Mouse (Mus musculus) forebrain, embryonic 14.5 days (tissue): ENCODE measurements around the gene Fmn2. TPM values are rescaled to one million over a fixed set of nuclear protein-coding genes. Genes with fewer than 3 reads are reported as not detected.

ENCODE experiments used
- ATAC-seq: fragments of 200-750 bp; cut with Nextera tagmentation; 2 replicates; pipeline ENCODE4 v1.8.0; 2017; ENCODE audit warnings: mild to moderate bottlenecking, moderate library complexity
- DNase-seq: peaks from one replicate; pipeline ENCODE4 v3.0.0-alpha.2; 2015; ENCODE audit warnings: low spot score
- H3K27ac ChIP-seq: fragments of 300-500 bp; sonication (generic); 2 replicates; pipeline ENCODE4 v1.5.1; 2014; ENCODE audit warnings: low read depth, mild to moderate bottlenecking, control low read depth, low read length, moderate library complexity
- H3K27me3 ChIP-seq: fragments of 300-500 bp; sonication (generic); replicated peaks from 2 replicates; pipeline ENCODE4 v1.6.1; 2014; ENCODE audit warnings: low read length, control low read depth, mixed read lengths; ENCODE audit not compliant: control insufficient read depth, insufficient read depth
- H3K36me3 ChIP-seq: fragments of 300-500 bp; sonication (generic); 2 replicates; pipeline ENCODE4 v1.6.1; 2014; ENCODE audit warnings: low read length, control low read depth; ENCODE audit not compliant: control insufficient read depth, insufficient read depth
- H3K4me1 ChIP-seq: fragments of 300-500 bp; sonication (generic); 2 replicates; pipeline ENCODE4 v1.6.1; 2014; ENCODE audit warnings: antibody characterized with exemption, low read length, control low read depth; ENCODE audit not compliant: control insufficient read depth, insufficient read depth
- H3K4me2 ChIP-seq: fragments of 300-500 bp; sonication (generic); 2 replicates; pipeline ENCODE4 v1.6.1; 2014; ENCODE audit warnings: mild to moderate bottlenecking, control low read depth, low read length
- H3K4me3 ChIP-seq: fragments of 300-500 bp; sonication (generic); 2 replicates; pipeline ENCODE4 v1.5.1; 2014; ENCODE audit warnings: low read depth, low read length, control low read depth
- H3K9ac ChIP-seq: fragments of 300-500 bp; sonication (generic); 2 replicates; pipeline ENCODE4 v1.6.1; 2014; ENCODE audit warnings: mild to moderate bottlenecking, low read length, control low read depth, moderate library complexity
- H3K9me3 ChIP-seq: fragments of 300-500 bp; sonication (generic); replicated peaks from 2 replicates; pipeline ENCODE4 v1.6.1; 2016; ENCODE audit warnings: low read length, control low read depth, mixed read lengths; ENCODE audit not compliant: control insufficient read depth
- WGBS: fragments of 180-500 bp; shearing (Covaris S2); extraction: QIAGEN DNeasy Blood & Tissue Kit; methylation state at CpG from one replicate; pipeline ENCODE4 v1.1.7; 2014; 5-methylcytosine and 5-hydroxymethylcytosine counted together
- polyA plus RNA-seq: library from polyadenylated mRNA; unstranded; fragments of >200 nt; fragmentation: Nextera tagmentation; extraction: Ambion mirVana; gene quantifications from 2 replicates; pipeline ENCODE4 v1.2.1, GENCODE M21; 2014

Gene Fmn2
- 5.0 and 6.4 TPM in 2 replicates for polyA plus RNA-seq

DNA sequence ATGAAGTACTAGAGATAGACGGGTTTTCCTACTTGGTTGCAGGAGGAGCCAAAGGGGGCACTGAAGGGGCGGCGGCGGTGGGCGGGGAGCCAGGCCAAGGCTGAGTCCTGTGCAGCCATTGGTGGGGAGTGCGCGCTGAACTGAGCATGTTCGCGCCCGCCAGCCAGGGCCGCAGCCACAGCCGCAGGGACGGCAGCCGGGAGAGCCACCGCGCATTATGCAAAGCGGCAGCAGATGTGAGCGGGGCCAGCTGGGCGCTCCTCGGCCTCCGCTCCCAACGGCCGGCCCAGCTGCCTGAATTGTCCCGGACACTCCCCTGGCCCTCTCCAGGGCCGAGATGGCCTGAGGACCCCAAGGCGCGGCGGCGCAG is at the start of gene Fmn2:
TSS of gene Fmn2 (plus strand) at position 165 of the 370 bp plus-strand sequence.
- DNase-seq, result peak; percentile 90
- Histone ChIP-seq H3K4me3 (peak within 1 kb of the TSS; percentile 83), H3K27me3 (no peaks in the 10 kb centered on the region), H3K27ac (peak within 1 kb of the TSS; percentile 87), H3K4me1 (peaks cover 19% of the 10 kb centered on the region), H3K9me3 (no peaks in the 10 kb centered on the region), H3K9ac (peak within 1 kb of the TSS; percentile 91), H3K36me3 (no peaks in the 10 kb centered on the region), H3K4me2 (peak within 1 kb of the TSS; percentile 97)
- ATAC-seq, result peak; percentile 94
- 0% methylated on average over 29 of the region's 29 CpGs for WGBS

DNA sequence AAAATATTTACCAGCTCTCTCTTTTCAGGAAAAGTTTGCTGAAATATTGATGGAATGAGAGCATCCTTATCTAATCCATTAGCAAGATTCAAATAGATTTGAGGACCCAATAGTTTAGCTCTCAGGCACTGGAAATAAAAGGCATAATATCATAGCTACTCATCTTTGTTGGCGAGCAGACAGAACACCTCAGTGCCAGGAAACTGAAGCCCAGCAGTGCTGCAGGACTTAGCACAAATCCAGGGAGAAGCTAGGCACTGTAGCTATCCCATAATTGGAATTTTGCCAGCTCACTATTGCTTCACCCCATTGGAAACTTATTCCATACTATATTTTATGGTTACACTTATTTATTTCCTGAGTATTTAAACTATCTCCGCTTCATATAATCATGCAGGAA is 46.5 kb upstream of the Fmn2 start:
- Histone ChIP-seq H3K36me3 (no peaks in the 10 kb centered on the region), H3K4me3 (no peak overlapping the region), H3K27me3 (no peaks in the 10 kb centered on the region), H3K27ac (no peak overlapping the region), H3K9me3 (no peaks in the 10 kb centered on the region), H3K4me1 (no peaks in the 10 kb centered on the region), H3K9ac (no peak overlapping the region), H3K4me2 (no peak overlapping the region)
- 87% methylated on average over 2 of the region's 2 CpGs for WGBS
- DNase-seq (no peak), ATAC-seq (no peak)

DNA sequence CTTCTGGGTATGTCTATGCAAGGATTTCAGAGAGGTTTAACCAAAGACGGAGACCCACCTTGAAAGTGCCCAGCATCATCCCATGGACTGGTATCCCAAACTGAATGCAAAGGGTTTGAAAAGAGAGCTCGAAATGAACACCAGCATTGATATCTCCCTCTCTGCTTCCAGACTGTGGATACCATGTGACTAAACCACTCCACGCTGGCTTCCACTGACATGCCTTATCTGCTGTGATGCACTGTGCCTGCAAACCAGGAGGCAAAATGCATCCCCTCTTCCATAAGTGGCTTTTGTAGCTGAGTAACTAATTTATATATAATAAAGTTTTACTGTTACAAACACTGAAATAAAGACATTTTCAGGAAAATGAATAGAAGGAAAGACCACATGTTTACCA is 36.2 kb upstream of the Fmn2 start:
- 87% methylated on average over 3 of the region's 3 CpGs for WGBS
- ATAC-seq (no peak), DNase-seq (no peak)

DNA sequence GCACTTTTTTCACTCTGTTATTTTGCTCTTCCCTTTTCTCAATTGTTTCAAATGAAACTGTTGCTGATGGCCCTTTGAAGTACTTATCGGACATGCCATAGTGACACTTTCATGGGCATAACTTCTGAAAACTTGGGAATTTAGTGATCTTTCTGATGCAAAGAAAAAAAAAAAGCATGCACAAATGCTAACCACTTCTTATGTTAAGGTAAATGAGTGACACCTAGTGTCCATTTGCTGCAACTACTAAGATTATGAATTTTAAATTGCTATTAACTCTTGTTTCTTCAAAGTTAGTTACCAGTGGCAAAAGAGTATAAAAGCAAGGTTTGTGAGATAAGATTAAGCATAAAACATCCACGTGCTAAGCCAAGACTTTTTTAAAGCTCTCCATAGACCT is 35.4 kb upstream of the Fmn2 start:
- Histone ChIP-seq H3K9me3 (no peaks in the 10 kb centered on the region), H3K4me2 (no peak overlapping the region), H3K4me1 (no peaks in the 10 kb centered on the region), H3K27ac (no peak overlapping the region), H3K36me3 (no peaks in the 10 kb centered on the region), H3K27me3 (0 out of 2 replicates have a peak, but pooled peaks cover 2% of the 10 kb centered on the region), H3K4me3 (no peak overlapping the region), H3K9ac (no peak overlapping the region)
- DNase-seq (peak; percentile 73), ATAC-seq (no peak)
- 43% methylated on average over 2 of the region's 2 CpGs for WGBS

More for the DNA sequence above, 36.2 kb upstream of the Fmn2 start:
- Histone ChIP-seq H3K4me2 (no peak overlapping the region), H3K4me3 (no peak overlapping the region), H3K27ac (no peak overlapping the region), H3K9ac (no peak overlapping the region), H3K4me1 (no peaks in the 10 kb centered on the region), H3K36me3 (no peaks in the 10 kb centered on the region), H3K27me3 (0 out of 2 replicates have a peak, but pooled peaks cover 2% of the 10 kb centered on the region), H3K9me3 (no peaks in the 10 kb centered on the region)

DNA sequence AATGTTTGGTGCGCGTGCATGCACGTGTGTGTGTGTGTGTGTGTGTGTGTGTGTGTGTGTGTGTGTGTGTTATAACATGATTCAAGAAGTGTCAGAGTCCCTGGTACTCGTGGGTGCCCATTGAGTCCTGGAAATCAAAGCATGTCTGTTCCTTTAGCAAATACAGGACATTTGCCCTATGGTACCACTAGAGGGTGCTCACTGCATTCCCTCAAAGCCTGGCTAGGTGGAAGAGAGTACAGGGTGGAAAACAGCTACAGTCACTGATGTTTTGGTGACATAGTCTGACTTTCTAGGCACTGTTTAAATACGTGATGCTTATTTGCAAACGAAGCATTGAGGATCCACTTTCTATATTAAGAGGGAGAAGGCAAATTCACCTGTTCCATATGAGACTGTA is 31.9 kb upstream of the Fmn2 start:
- Histone ChIP-seq H3K4me1 (no peaks in the 10 kb centered on the region), H3K9me3 (no peaks in the 10 kb centered on the region), H3K9ac (no peak overlapping the region), H3K36me3 (no peaks in the 10 kb centered on the region), H3K27ac (no peak overlapping the region), H3K4me3 (no peak overlapping the region), H3K27me3 (0 out of 2 replicates have a peak, but pooled peaks cover 2% of the 10 kb centered on the region), H3K4me2 (no peak overlapping the region)
- ATAC-seq (peak; percentile 84), DNase-seq (peak; percentile 88)
- WGBS, result 4% methylated on average over 6 of the region's 6 CpGs

DNA sequence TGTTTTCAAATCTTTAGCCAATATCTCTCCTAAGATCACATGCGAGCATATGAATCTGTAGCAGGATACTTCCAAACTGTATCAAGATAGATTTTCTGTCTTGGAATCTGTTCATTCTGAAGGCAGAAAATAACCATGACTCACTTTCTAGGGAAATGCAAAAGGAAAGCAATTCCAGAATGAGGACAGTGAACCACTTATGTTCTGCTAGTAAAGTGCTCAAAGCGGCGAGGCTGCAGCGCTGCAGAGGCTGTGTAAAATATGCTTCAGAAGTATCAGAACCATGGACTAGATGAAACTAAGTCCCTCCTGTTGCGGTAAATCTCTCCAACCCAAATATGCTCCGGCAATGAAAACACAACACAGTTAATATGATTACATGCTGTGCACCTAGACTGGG is 19.1 kb upstream of the Fmn2 start:
- DNase-seq (no peak), ATAC-seq (no peak)
- H3K4me3 ChIP-seq, result no peak overlapping the region
- no peaks in the 10 kb centered on the region for H3K36me3 ChIP-seq
- H3K4me1 ChIP-seq, result no peaks in the 10 kb centered on the region
- no peak overlapping the region for H3K4me2 ChIP-seq
- no peaks in the 10 kb centered on the region for H3K27me3 ChIP-seq
- no peak overlapping the region for H3K9ac ChIP-seq
- 95% methylated on average over 6 of the region's 6 CpGs for WGBS
- no peaks in the 10 kb centered on the region for H3K9me3 ChIP-seq
- H3K27ac ChIP-seq, result no peak overlapping the region

DNA sequence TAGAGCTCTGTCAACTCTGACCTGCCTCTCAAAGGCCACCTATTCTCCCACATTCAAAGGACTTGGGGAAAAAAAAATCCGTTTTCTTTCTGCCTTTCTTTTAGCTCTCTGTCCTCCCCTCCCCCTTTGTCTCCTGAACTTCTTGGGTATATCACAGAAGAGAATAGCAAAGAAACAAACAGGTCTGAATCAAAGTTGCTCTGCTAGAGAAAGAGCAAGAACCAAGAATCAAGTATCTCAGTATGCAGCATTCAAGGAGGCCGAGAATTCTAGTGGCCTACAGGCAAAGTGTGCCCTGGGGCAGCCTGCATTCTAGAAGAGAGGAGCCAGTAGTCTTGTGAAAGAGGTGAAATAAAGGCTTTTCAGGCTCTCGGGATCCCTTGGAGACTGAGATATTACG is 1.6 kb upstream of the Fmn2 start:
- ATAC-seq (no peak), DNase-seq (no peak)
- H3K4me2 ChIP-seq, result no peak overlapping the region
- H3K9ac ChIP-seq, result no peak overlapping the region
- H3K9me3 ChIP-seq, result no peaks in the 10 kb centered on the region
- WGBS, result 10% methylated on average over 4 of the region's 4 CpGs
- H3K4me3 ChIP-seq, result no peak overlapping the region
- H3K36me3 ChIP-seq, result no peaks in the 10 kb centered on the region
- peaks cover 10% of the 10 kb centered on the region; the same call in 1 of the 2 replicates for H3K4me1 ChIP-seq
- H3K27me3 ChIP-seq, result no peaks in the 10 kb centered on the region
- no peak overlapping the region for H3K27ac ChIP-seq

DNA sequence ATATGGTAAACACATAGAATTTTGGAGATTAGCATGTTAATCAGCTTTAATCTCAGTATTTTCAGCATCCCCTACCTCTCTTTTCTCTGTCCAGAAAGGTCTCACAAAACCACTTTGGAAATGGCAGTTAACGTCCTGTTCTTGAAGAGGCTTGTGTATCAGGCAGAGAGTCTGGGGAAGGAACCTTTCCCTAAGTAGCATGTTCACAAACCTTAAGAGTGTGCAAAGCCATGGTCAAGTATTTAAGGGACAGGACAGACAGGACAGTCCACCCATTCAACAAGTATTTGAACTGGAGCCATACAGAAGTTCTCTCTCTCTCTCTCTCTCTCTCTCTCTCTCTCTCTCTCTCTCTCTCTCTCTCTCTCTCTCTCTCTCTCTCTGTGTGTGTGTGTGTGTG is 614 bp upstream of the Fmn2 start:
- Histone ChIP-seq H3K4me2 (peak overlapping the region; percentile 97), H3K4me1 (peaks cover 14% of the 10 kb centered on the region), H3K27ac (no peak overlapping the region; the same call in 1 of the 2 replicates), H3K27me3 (no peaks in the 10 kb centered on the region), H3K9ac (no peak overlapping the region), H3K9me3 (no peaks in the 10 kb centered on the region), H3K36me3 (no peaks in the 10 kb centered on the region), H3K4me3 (no peak overlapping the region)
- 7% methylated on average over 1 of the region's 1 CpGs for WGBS
- ATAC-seq, result no peak
- no peak for DNase-seq

DNA sequence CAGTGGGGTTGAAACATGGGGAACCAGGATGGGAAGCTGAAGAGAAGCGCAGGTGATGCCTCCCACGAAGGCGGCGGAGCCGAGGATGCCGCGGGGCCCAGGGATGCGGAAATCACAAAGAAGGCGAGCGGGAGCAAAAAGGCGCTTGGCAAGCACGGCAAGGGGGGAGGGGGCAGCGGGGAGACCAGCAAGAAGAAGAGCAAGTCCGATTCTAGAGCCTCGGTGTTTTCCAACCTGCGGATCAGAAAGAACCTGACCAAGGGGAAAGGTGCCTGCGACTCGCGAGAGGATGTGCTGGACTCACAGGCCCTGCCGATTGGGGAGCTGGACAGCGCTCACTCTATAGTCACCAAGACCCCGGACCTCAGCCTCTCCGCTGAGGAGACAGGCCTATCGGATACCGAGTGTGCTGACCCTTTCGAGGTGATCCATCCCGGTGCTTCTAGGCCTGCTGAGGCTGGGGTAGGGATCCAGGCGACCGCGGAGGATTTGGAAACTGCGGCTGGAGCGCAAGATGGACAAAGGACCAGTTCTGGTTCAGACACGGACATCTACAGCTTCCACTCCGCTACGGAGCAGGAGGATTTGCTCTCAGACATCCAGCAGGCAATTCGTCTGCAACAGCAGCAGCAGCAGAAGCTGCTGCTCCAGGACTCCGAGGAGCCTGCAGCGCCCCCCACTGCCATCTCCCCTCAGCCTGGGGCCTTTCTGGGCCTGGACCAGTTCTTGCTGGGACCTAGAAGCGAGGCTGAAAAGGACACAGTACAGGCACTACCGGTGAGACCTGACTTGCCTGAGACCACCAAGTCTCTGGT is 613 bp downstream of the Fmn2 start:
- Histone ChIP-seq H3K9me3 (no peaks in the 10 kb centered on the region), H3K4me1 (peaks cover 22% of the 10 kb centered on the region), H3K36me3 (no peaks in the 10 kb centered on the region), H3K9ac (peak overlapping the region; percentile 91), H3K27ac (peak overlapping the region; percentile 87), H3K4me3 (peak overlapping the region; percentile 83), H3K27me3 (no peaks in the 10 kb centered on the region), H3K4me2 (peak overlapping the region; percentile 97)
- DNase-seq, result peak; percentile 78
- ATAC-seq, result peak; percentile 51
- WGBS, result under 1% methylated on average over 40 of the region's 40 CpGs
